Mouse (Mus musculus) lung, postnatal 0 days (tissue): Measurements from ENCODE around the gene Oprd1. TPM values are rescaled to one million over a fixed set of nuclear protein-coding genes. Genes with fewer than 3 reads are reported as not detected.

ENCODE experiments used
- ATAC-seq: fragments of 200-750 bp; cut with Nextera tagmentation; 2 replicates; pipeline ENCODE4 v1.8.0; 2017; ENCODE audit warnings: moderate library complexity
- DNase-seq: peaks from one replicate; pipeline ENCODE4 v3.0.0-alpha.2; 2016; ENCODE audit warnings: low spot score
- H3K27ac ChIP-seq: fragments of 300-500 bp; sonication (generic); 2 replicates; pipeline ENCODE4 v1.5.1; 2014; ENCODE audit warnings: antibody characterized with exemption, mild to moderate bottlenecking, low read length, mixed read lengths
- H3K27me3 ChIP-seq: fragments of 300-500 bp; sonication (generic); replicated peaks from 2 replicates; pipeline ENCODE4 v1.6.1; 2014; ENCODE audit warnings: low read length, mixed read lengths; ENCODE audit not compliant: insufficient read depth
- H3K36me3 ChIP-seq: fragments of 300-500 bp; sonication (generic); 2 replicates; pipeline ENCODE4 v1.6.1; 2014; ENCODE audit warnings: low read length, mixed read lengths; ENCODE audit not compliant: insufficient read depth
- H3K4me1 ChIP-seq: fragments of 300-500 bp; sonication (generic); 2 replicates; pipeline ENCODE4 v1.6.1; 2014; ENCODE audit warnings: antibody characterized with exemption, low read depth, low read length, mixed read lengths; ENCODE audit not compliant: insufficient read depth
- H3K4me2 ChIP-seq: fragments of 300-500 bp; sonication (generic); replicated peaks from 2 replicates; pipeline ENCODE4 v1.6.1; 2014; ENCODE audit warnings: low read depth, mild to moderate bottlenecking, low read length, moderate library complexity, mixed read lengths
- H3K4me3 ChIP-seq: fragments of 300-500 bp; sonication (generic); 2 replicates; pipeline ENCODE4 v1.5.1; 2014; ENCODE audit warnings: low read depth, low read length
- H3K9ac ChIP-seq: fragments of 300-500 bp; sonication (generic); replicated peaks from 2 replicates; pipeline ENCODE4 v1.6.1; 2014; ENCODE audit warnings: low read depth, mild to moderate bottlenecking
- H3K9me3 ChIP-seq: fragments of 300-500 bp; sonication (generic); 2 replicates; pipeline ENCODE4 v1.6.1; 2016; ENCODE audit warnings: low read length, mixed read lengths
- CTCF ChIP-seq: IDR thresholded peaks from 2 replicates; pipeline ENCODE4 v1.5.1; 2016; ENCODE audit warnings: antibody characterized with exemption, mild to moderate bottlenecking
- EP300 ChIP-seq: IDR thresholded peaks from 2 replicates; pipeline ENCODE4 v1.6.1; 2016; ENCODE audit warnings: antibody characterized with exemption, mild to moderate bottlenecking, control low read depth
- WGBS: fragments of 180-500 bp; shearing (Covaris S2); extraction: QIAGEN DNeasy Blood & Tissue Kit; methylation state at CpG from one replicate; pipeline ENCODE4 v1.1.7; 2014; 5-methylcytosine and 5-hydroxymethylcytosine counted together
- polyA plus RNA-seq: library from polyadenylated mRNA; unstranded; fragments of >200 nt; fragmentation: Nextera tagmentation; extraction: Ambion mirVana; gene quantifications from 2 replicates; pipeline ENCODE4 v1.2.1, GENCODE M21; 2015

Oprd1 gene
- polyA plus RNA-seq, 1 experiment from 2014 or later = not detected

DNA sequence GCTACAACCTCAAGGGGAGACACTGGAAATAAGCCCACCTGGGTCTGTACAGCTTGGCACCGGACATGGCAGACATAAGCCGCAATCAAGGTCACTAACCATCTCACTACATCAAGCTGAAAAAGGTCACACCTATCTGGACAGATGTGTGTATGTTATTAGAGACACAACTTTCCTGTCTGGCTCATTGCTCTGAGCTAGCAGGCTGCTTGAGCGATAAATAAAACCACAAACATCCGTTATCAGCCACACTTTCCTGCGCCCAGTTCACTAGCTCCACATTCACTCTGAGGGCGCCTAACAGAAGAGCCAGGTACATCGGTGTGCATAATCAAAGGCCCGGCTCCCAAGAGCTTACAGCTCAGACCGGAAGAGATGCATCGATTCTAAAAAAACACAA is 806 bp upstream of the Oprd1 start:
- Histone ChIP-seq H3K4me1 (no peaks in the 10 kb centered on the region), H3K4me2 (no peak overlapping the region), H3K27ac (no peak overlapping the region), H3K36me3 (no peaks in the 10 kb centered on the region), H3K9me3 (no peaks in the 10 kb centered on the region), H3K27me3 (peaks cover 19% of the 10 kb centered on the region), H3K4me3 (no peak overlapping the region), H3K9ac (no peak overlapping the region)
- 29% methylated on average over 10 of the region's 10 CpGs for WGBS
- no peak for DNase-seq
- no peak for TF ChIP-seq EP300
- TF ChIP-seq CTCF = no peak
- ATAC-seq = no peak

GRCm38 (mm10) chr4:132138640-132139039 is 5.6 kb downstream of the Oprd1 start:
- H3K4me3 ChIP-seq = no peak overlapping the region
- no peak overlapping the region for H3K9ac ChIP-seq
- no peaks in the 10 kb centered on the region for H3K4me1 ChIP-seq
- H3K27me3 ChIP-seq = peaks cover 3% of the 10 kb centered on the region; the same call in 1 of the 2 replicates
- DNase-seq (no peak), ATAC-seq (no peak)
- H3K4me2 ChIP-seq = no peak overlapping the region
- H3K9me3 ChIP-seq = no peaks in the 10 kb centered on the region
- no peak overlapping the region for H3K27ac ChIP-seq
- TF ChIP-seq CTCF = no peak
- no peak for TF ChIP-seq EP300
- no peaks in the 10 kb centered on the region for H3K36me3 ChIP-seq
- WGBS = 76% methylated on average over 2 of the region's 2 CpGs

DNA sequence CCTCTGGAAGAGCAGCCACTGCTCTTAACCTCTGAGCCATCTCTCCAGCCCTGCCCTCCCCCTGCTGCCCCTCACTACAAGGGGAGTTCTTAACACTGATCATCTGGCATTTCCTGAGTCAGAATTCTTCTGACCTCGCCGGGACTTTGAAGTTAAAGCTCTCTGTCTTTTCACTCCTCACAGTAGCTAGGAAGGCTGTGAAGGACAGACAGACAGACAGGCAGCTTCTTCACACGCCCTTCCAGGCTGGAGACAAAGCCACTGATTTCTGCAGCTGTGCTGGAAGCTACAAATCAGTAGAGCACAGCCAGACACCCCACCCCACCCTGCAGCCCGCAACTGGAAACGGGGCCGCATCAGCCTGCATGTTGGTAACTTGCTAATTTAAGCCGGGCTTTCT is 7.3 kb downstream of the Oprd1 start:
- Histone ChIP-seq H3K36me3 (no peaks in the 10 kb centered on the region), H3K27me3 (no peaks in the 10 kb centered on the region), H3K9ac (no peak overlapping the region), H3K27ac (no peak overlapping the region), H3K4me2 (no peak overlapping the region), H3K4me3 (no peak overlapping the region), H3K4me1 (no peaks in the 10 kb centered on the region), H3K9me3 (no peaks in the 10 kb centered on the region)
- TF ChIP-seq EP300 (no peak), CTCF (no peak)
- ATAC-seq = no peak
- no peak for DNase-seq
- 64% methylated on average over 7 of the region's 7 CpGs for WGBS

GRCm38 (mm10) chr4:132133920-132134319 is 10.4 kb downstream of the Oprd1 start:
- ATAC-seq (no peak), DNase-seq (no peak)
- Histone ChIP-seq H3K27ac (no peak overlapping the region), H3K9me3 (no peaks in the 10 kb centered on the region), H3K9ac (no peak overlapping the region), H3K4me3 (no peak overlapping the region), H3K4me1 (no peaks in the 10 kb centered on the region), H3K4me2 (no peak overlapping the region), H3K27me3 (no peaks in the 10 kb centered on the region), H3K36me3 (no peaks in the 10 kb centered on the region)
- WGBS = 73% methylated on average over 16 of the region's 16 CpGs
- TF ChIP-seq CTCF = no peak
- TF ChIP-seq EP300 = no peak

DNA sequence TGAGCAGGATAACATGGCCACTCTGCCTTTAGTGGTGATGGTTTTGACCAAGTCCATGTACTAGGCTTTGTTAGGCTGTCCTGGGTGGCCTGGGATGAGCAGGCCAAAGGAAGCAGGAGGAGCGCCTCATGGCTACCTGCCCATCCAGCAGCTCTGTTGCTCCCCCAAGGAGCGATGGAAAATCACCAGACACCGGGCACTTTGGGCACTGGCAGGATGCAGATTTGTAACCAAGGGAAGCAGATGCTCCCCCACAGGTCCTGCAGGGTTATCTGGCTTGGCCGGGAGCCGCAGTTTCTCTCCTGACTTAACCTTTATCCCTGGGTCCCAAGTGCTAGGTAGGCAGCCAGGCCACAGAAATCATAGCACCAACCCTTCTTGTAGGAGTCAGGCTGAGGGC is 10.9 kb downstream of the Oprd1 start:
- Histone ChIP-seq H3K9ac (no peak overlapping the region), H3K4me2 (no peak overlapping the region), H3K27me3 (no peaks in the 10 kb centered on the region), H3K36me3 (no peaks in the 10 kb centered on the region), H3K9me3 (no peaks in the 10 kb centered on the region), H3K4me1 (no peaks in the 10 kb centered on the region), H3K27ac (no peak overlapping the region), H3K4me3 (no peak overlapping the region)
- DNase-seq (no peak), ATAC-seq (no peak)
- TF ChIP-seq CTCF (no peak), EP300 (no peak)
- 84% methylated on average over 5 of the region's 5 CpGs for WGBS

DNA sequence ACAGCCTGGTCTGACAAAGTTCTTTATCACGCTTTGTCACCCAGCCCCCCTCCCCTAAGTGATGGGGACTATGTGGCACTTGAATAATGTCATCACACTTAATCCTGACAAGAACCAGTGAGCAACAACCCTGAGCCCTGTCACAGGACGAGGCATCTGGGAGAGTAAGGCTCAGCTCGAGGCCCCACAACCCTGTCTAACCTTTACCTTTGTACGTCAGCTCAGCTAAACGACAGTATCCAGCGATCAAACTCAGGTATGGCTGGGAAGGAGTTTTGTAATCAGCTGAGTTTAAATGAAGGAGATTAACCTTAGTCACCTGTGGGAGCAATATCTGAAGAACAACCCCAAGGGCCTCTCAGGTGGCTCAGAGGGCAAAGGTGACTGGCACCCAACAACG is 12.0 kb downstream of the Oprd1 start:
- Histone ChIP-seq H3K36me3 (no peaks in the 10 kb centered on the region), H3K27ac (no peak overlapping the region), H3K9ac (no peak overlapping the region), H3K9me3 (no peaks in the 10 kb centered on the region), H3K4me3 (no peak overlapping the region), H3K27me3 (no peaks in the 10 kb centered on the region), H3K4me1 (no peaks in the 10 kb centered on the region), H3K4me2 (no peak overlapping the region)
- no peak for TF ChIP-seq CTCF
- TF ChIP-seq EP300 = no peak
- ATAC-seq (no peak), DNase-seq (no peak)
- WGBS = 60% methylated on average over 7 of the region's 7 CpGs

DNA sequence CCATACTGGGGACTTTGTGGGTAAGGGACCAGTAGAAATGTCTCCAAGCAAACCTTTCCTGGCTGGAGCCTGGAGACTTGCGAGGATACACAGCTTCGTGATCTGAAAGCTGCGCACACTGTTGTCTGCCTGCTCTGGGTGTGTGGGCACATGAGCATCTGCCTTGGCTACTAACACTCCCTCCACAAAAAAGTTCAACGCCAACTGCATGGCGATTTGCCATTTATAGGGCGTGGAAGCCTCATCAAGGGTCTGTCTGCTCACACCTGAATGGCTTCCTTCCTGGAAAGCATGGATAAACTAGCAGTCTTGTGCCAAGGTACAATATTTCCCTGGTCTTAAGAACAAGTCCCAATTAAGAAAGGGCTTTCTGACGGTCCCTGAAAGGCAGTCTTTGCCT is 12.5 kb downstream of the Oprd1 start:
- H3K4me1 ChIP-seq = no peaks in the 10 kb centered on the region
- H3K4me2 ChIP-seq = no peak overlapping the region
- ATAC-seq (no peak), DNase-seq (no peak)
- no peaks in the 10 kb centered on the region for H3K27me3 ChIP-seq
- no peaks in the 10 kb centered on the region for H3K9me3 ChIP-seq
- no peaks in the 10 kb centered on the region for H3K36me3 ChIP-seq
- no peak overlapping the region for H3K27ac ChIP-seq
- H3K4me3 ChIP-seq = no peak overlapping the region
- H3K9ac ChIP-seq = no peak overlapping the region
- 85% methylated on average over 7 of the region's 7 CpGs for WGBS
- TF ChIP-seq EP300 (no peak), CTCF (no peak)
